Mouse (Mus musculus) G1E (cell line): ENCODE measurements around the gene Med27.

Experiments
- CTCF ChIP-seq: IDR thresholded peaks from 2 replicates; pipeline ENCODE4 v1.5.1; 2012; ENCODE audit warnings: low read depth, low read length, inconsistent platforms, mixed read lengths
- GATA1 ChIP-seq: IDR thresholded peaks from 2 replicates; pipeline ENCODE4 v1.6.1; 2012; ENCODE audit warnings: borderline replicate concordance, low read length, inconsistent platforms, mixed read lengths
- TAL1 ChIP-seq: conservative IDR thresholded peaks from 2 replicates; pipeline ENCODE4 v1.6.1; 2012; ENCODE audit warnings: low read depth, low read length, inconsistent platforms, mixed read lengths

DNA sequence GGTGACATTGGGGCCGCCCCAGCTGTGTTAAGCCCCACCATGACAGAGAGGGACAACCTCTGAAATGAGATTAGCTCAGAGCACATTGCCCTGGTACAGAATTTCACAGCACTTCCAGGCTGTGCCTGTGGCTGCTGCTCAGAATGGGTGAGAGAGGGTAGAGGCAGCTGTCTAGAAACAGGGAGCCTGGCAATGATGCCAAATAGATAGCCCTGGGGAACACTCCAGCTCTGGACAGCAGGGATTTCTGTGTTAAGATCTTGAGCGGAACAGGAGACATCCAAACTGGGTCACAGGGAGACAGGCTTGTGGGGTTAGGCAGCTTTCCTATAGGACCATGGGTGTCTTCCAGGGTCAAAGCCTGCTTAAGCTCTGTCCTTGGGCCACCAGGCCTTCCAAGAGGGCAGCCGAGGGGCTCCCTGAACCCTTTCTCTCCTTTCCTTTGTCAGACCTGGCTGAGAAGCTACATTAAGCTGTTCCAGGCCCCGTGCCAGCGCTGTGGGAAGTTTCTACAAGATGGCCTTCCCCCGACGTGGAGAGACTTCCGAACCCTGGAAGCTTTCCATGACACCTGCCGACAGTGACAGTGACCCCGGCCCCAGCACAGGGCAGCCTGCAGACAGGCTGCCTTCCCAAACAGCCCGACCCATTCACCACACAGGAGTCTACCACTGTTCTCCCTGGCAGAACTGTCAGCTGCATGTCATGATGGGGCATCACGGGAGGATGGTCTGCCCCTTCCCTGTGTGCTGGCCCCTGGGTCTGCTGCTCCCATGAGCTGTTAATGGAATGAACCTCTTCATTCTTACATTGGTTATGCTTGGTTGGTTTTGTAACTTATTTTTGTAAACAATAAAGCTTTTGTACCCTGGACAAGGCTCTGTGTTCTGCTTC lies 177.5 kb downstream of the Med27 start:
- TF ChIP-seq CTCF (no peak), GATA1 (no peak), TAL1 (no peak)
